Mouse (Mus musculus) intestine, embryonic 14.5 days (tissue): ENCODE data around the gene Rdh5. TPM values are rescaled to one million over a fixed set of nuclear protein-coding genes. Genes with fewer than 3 reads are reported as not detected.
A peak's percentile ranks its signal among the peaks of the same experiment; 100 is the strongest.

Source experiments
- ATAC-seq: fragments of 200-750 bp; cut with Nextera tagmentation; replicated peaks from 2 replicates; pipeline ENCODE4 v1.8.0; 2017; ENCODE audit warnings: low read depth, moderate number of reproducible peaks, moderate TSS enrichment, moderate library complexity; ENCODE audit not compliant: low FRiP score, low TSS enrichment
- DNase-seq: peaks from one replicate; pipeline ENCODE4 v3.0.0-alpha.2; 2018; ENCODE audit warnings: low spot score
- H3K27ac ChIP-seq: fragments of 300-500 bp; sonication (generic); 2 replicates; pipeline ENCODE4 v1.5.1; 2014; ENCODE audit warnings: low read depth, mild to moderate bottlenecking, control low read depth
- H3K27me3 ChIP-seq: fragments of 300-500 bp; sonication (generic); replicated peaks from 2 replicates; pipeline ENCODE4 v1.6.1; 2014; ENCODE audit warnings: low read length, control low read depth; ENCODE audit not compliant: control insufficient read depth, insufficient read depth
- H3K36me3 ChIP-seq: fragments of 300-500 bp; sonication (generic); 2 replicates; pipeline ENCODE4 v1.6.1; 2014; ENCODE audit warnings: low read length, control low read depth; ENCODE audit not compliant: control insufficient read depth, insufficient read depth
- H3K4me1 ChIP-seq: fragments of 300-500 bp; sonication (generic); replicated peaks from 2 replicates; pipeline ENCODE4 v1.6.1; 2014; ENCODE audit warnings: low read length, control low read depth, mixed read lengths; ENCODE audit not compliant: control insufficient read depth, insufficient read depth
- H3K4me2 ChIP-seq: fragments of 300-500 bp; sonication (generic); 2 replicates; pipeline ENCODE4 v1.6.1; 2014; ENCODE audit warnings: low read length
- H3K4me3 ChIP-seq: fragments of 300-500 bp; sonication (generic); 2 replicates; pipeline ENCODE4 v1.5.1; 2014; ENCODE audit warnings: low read depth, low read length, control low read depth, mixed read lengths
- H3K9ac ChIP-seq: fragments of 300-500 bp; sonication (generic); 2 replicates; pipeline ENCODE4 v1.6.1; 2014; ENCODE audit warnings: mild to moderate bottlenecking, low read length
- H3K9me3 ChIP-seq: fragments of 300-500 bp; sonication (generic); 2 replicates; pipeline ENCODE4 v1.6.1; 2016; ENCODE audit warnings: low read length, control low read depth; ENCODE audit not compliant: control insufficient read depth
- WGBS: fragments of 180-500 bp; shearing (Covaris S2); extraction: QIAGEN DNeasy Blood & Tissue Kit; methylation state at CpG from one replicate; pipeline ENCODE4 v1.1.7; 2014; 5-methylcytosine and 5-hydroxymethylcytosine counted together
- polyA plus RNA-seq: library from polyadenylated mRNA; unstranded; fragments of >200 nt; fragmentation: Nextera tagmentation; extraction: Ambion mirVana; gene quantifications from 2 replicates; pipeline ENCODE4 v1.2.1, GENCODE M21; 2014

The Rdh5 gene
- polyA plus RNA-seq, 1 experiment from 2014 or later: 11.5 TPM

- H3K4me1 ChIP-seq: peaks cover 15% of the 10 kb centered on the region; the same call in 1 of the 2 replicates
- peaks cover 62% of the 10 kb centered on the region for H3K36me3 ChIP-seq
- H3K27me3 ChIP-seq: no peaks in the 10 kb centered on the region
- no peak overlapping the region for H3K27ac ChIP-seq
- no peak for DNase-seq
- no peak overlapping the region for H3K4me3 ChIP-seq
- ATAC-seq: no peak
- H3K9me3 ChIP-seq: no peaks in the 10 kb centered on the region
- H3K9ac ChIP-seq: no peak overlapping the region
- H3K4me2 ChIP-seq: no peak overlapping the region
- WGBS: 96% methylated on average over 12 of the region's 12 CpGs
Measured at GRCm38 (mm10) chr10:128913696-128914095, 9.0 kb downstream of the Rdh5 start.

DNA sequence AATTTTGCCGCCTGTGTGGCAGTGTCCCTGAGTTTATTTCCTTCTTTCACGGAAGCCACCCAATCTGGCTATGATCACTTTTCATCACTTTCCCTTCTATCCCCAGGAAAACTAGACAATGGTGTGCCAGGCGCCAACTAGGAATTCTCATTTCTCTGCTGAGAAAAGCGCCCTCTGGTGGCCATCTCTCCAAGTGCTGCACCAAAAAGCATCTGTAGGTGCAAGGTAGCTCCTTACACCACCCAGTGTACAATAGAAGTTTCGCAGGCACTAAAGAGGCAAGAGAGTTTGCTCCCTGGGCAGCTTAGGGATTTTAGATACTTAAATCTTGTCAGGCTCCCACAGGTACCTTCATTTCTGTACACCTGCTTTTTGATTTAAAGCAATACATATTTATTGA, 9.5 kb downstream of the Rdh5 start:
- Histone ChIP-seq H3K4me3 (no peak overlapping the region), H3K4me2 (no peak overlapping the region), H3K9me3 (no peaks in the 10 kb centered on the region), H3K9ac (no peak overlapping the region), H3K36me3 (peaks cover 59% of the 10 kb centered on the region), H3K4me1 (peaks cover 15% of the 10 kb centered on the region; the same call in 1 of the 2 replicates), H3K27ac (no peak overlapping the region), H3K27me3 (no peaks in the 10 kb centered on the region)
- WGBS: 10% methylated on average over 5 of the region's 5 CpGs
- ATAC-seq: peak; percentile 20; the same call in 1 of the 2 replicates
- DNase-seq: peak; percentile 96

DNA sequence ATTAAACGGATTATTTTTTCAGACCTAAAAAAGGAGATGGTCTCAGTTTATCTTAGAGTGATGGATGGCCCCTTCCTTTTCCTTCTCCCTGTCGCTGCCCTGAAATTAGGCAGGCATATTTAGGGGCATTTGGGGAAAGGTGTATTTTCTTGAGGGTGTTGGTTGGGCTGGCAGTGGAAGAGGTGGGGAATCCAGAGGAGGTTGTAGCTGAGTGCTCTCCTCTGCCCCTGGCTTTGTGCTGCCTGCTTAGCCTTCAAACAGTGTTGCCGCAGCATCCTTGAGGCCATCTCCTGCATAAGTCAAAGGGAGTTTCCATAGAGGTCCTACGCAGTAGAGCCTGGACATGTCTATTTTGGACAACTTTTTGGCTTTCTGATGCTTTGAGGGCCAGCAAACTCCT, 9.9 kb downstream of the Rdh5 start:
- Histone ChIP-seq H3K4me3 (no peak overlapping the region), H3K27ac (no peak overlapping the region), H3K27me3 (no peaks in the 10 kb centered on the region), H3K4me1 (peaks cover 15% of the 10 kb centered on the region; the same call in 1 of the 2 replicates), H3K9me3 (no peaks in the 10 kb centered on the region), H3K4me2 (no peak overlapping the region), H3K9ac (no peak overlapping the region), H3K36me3 (peaks cover 55% of the 10 kb centered on the region)
- no peak for ATAC-seq
- WGBS: 71% methylated on average over 4 of the region's 4 CpGs
- DNase-seq: no peak

DNA sequence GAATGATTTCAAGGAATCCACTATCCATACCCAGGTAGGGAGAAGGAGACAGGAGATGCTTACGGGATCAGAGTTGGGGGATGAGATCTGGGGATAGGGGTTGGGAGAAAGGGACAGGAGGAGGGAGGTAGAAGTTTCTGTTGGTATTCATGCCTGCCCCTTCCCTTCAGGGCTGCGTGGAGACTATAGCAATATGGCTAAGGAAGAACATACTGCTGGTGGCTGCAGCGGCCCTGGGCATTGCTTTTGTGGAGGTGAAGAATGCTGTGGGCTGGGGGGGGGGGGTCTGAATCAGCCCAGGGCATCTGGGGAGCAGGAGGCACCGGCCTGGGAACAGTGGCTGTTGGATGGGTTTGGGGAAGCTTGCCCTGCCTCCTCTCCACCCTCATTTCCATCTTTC, 10.4 kb downstream of the Rdh5 start:
- H3K4me3 ChIP-seq: no peak overlapping the region
- H3K27ac ChIP-seq: no peak overlapping the region
- H3K27me3 ChIP-seq: no peaks in the 10 kb centered on the region
- 85% methylated on average over 4 of the region's 4 CpGs for WGBS
- peaks cover 15% of the 10 kb centered on the region; the same call in 1 of the 2 replicates for H3K4me1 ChIP-seq
- no peak overlapping the region for H3K4me2 ChIP-seq
- peaks cover 50% of the 10 kb centered on the region for H3K36me3 ChIP-seq
- ATAC-seq (no peak), DNase-seq (no peak)
- no peaks in the 10 kb centered on the region for H3K9me3 ChIP-seq
- H3K9ac ChIP-seq: no peak overlapping the region

- Histone ChIP-seq H3K27me3 (no peaks in the 10 kb centered on the region), H3K9me3 (no peaks in the 10 kb centered on the region), H3K4me1 (peaks cover 15% of the 10 kb centered on the region; the same call in 1 of the 2 replicates), H3K9ac (no peak overlapping the region), H3K36me3 (peaks cover 41% of the 10 kb centered on the region), H3K27ac (no peak overlapping the region), H3K4me2 (peak overlapping the region; percentile 69), H3K4me3 (no peak overlapping the region)
- ATAC-seq (no peak), DNase-seq (no peak)
- WGBS: 89% methylated on average over 6 of the region's 6 CpGs
Measured at GRCm38 (mm10) chr10:128911430-128911829, 11.3 kb downstream of the Rdh5 start.

DNA sequence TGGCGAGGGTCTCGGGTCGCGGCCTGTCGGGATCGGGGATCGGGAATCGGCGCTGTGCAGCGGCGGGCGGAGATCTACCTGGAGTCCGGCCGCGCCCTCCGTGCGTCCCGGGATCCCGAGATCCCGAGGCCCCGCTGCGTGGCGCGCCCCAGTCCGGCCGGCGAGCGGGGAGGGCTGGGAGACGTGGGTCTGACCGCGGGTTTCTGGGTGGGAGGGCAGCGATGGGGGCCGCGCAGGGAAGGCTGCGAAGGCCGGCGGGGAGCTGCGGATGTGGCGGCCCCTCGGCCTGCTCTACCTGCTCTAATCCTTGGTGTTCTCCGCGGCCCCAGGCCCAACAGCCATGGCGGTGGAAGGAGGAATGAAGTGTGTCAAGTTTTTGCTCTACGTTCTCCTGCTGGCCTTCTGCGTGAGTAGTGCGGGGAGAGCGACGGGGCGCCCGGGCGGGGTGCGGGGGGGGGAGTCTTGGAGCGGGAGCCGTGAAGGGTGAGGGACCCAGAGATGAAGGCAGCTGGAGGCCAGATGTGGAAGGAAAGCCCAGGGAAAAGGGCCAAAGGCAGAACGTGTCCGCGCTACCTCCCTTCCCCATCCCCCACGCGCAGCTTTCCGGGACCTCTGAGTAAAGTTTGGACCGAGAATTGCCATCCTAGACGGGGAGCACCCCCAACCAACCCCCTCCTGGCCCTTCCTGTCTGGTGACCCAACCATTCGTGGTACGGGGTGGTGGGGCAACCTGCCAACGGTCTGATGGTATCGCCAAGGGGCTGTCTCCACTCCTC, 12.4 kb downstream of the Rdh5 start:
- Histone ChIP-seq H3K4me3 (peak overlapping the region; percentile 83), H3K4me1 (peaks cover 15% of the 10 kb centered on the region; the same call in 1 of the 2 replicates), H3K4me2 (peak overlapping the region; percentile 69), H3K27ac (peak overlapping the region; percentile 89), H3K9me3 (no peaks in the 10 kb centered on the region), H3K36me3 (peaks cover 33% of the 10 kb centered on the region), H3K27me3 (no peaks in the 10 kb centered on the region), H3K9ac (peak overlapping the region; percentile 97)
- peak; percentile 28 for ATAC-seq
- under 1% methylated on average over 65 of the region's 66 CpGs for WGBS
- DNase-seq: peak; percentile 77

GRCm38 (mm10) chr10:128909567-128910028, 13.1 kb downstream of the Rdh5 start:
- H3K36me3 ChIP-seq: peaks cover 27% of the 10 kb centered on the region
- H3K4me1 ChIP-seq: peaks cover 15% of the 10 kb centered on the region; the same call in 1 of the 2 replicates
- peak overlapping the region; percentile 97 for H3K9ac ChIP-seq
- H3K9me3 ChIP-seq: no peaks in the 10 kb centered on the region
- DNase-seq (peak; percentile 92), ATAC-seq (peak; percentile 82)
- peak overlapping the region; percentile 89 for H3K27ac ChIP-seq
- peak overlapping the region; percentile 69 for H3K4me2 ChIP-seq
- peak overlapping the region; percentile 83 for H3K4me3 ChIP-seq
- no peaks in the 10 kb centered on the region for H3K27me3 ChIP-seq
- under 1% methylated on average over 39 of the region's 41 CpGs for WGBS

- peak; percentile 14; the same call in 1 of the 2 replicates for ATAC-seq
- H3K27me3 ChIP-seq: no peaks in the 10 kb centered on the region
- DNase-seq: peak; percentile 71
- H3K27ac ChIP-seq: peak overlapping the region; percentile 89
- 49% methylated on average over 13 of the region's 13 CpGs for WGBS
- peak overlapping the region; percentile 69 for H3K4me2 ChIP-seq
- H3K9ac ChIP-seq: peak overlapping the region; percentile 97
- H3K4me1 ChIP-seq: peaks cover 15% of the 10 kb centered on the region; the same call in 1 of the 2 replicates
- H3K9me3 ChIP-seq: no peaks in the 10 kb centered on the region
- H3K4me3 ChIP-seq: peak overlapping the region; percentile 83
- peaks cover 20% of the 10 kb centered on the region for H3K36me3 ChIP-seq
Measured at GRCm38 (mm10) chr10:128908778-128909448, 13.8 kb downstream of the Rdh5 start.
